Mouse (Mus musculus): Measurements from ENCODE around the gene Gfra1. TPM values are rescaled to one million over a fixed set of nuclear protein-coding genes. Genes with fewer than 3 reads are reported as not detected.
A peak's percentile ranks its signal among the peaks of the same experiment; 100 is the strongest.

Gfra1 gene
- polyA plus RNA-seq, 1 experiment from 2014 or later, result 22.5 TPM

GRCm38 (mm10) chr19:58395785-58396603 is 59.7 kb downstream of the Gfra1 start:
- WGBS, result 32% methylated on average over 16 of the region's 16 CpGs
- peak; percentile 53; the same call in 1 of the 2 replicates for ATAC-seq (ENCODE audit: low read depth)
- Histone ChIP-seq H3K4me2 (ENCODE audit: low read depth, low read length) (peak overlapping the region; percentile 18; the same call in 1 of the 2 replicates), H3K27me3 (replicated peaks; ENCODE audit: control insufficient read depth, insufficient read depth, low read length) (no peaks in the 10 kb centered on the region), H3K4me1 (ENCODE audit: control insufficient read depth, insufficient read depth, low read length) (peaks cover 3% of the 10 kb centered on the region; the same call in 1 of the 2 replicates), H3K4me3 (ENCODE audit: low read depth, low read length) (no peak overlapping the region), H3K27ac (replicated peaks; ENCODE audit: low read depth, low read length) (no peak overlapping the region), H3K9me3 (ENCODE audit: control insufficient read depth, low read length) (no peaks in the 10 kb centered on the region), H3K9ac (ENCODE audit: low read depth, low read length) (peak overlapping the region; percentile 4; the same call in 1 of the 2 replicates), H3K36me3 (ENCODE audit: control insufficient read depth, insufficient read depth, low read length) (no peaks in the 10 kb centered on the region)
- DNase-seq (ENCODE audit: low spot score), result peak; percentile 45

GRCm38 (mm10) chr19:58393121-58393520 is 62.6 kb downstream of the Gfra1 start:
- no peak overlapping the region for H3K4me2 ChIP-seq (ENCODE audit: low read depth, low read length)
- no peaks in the 10 kb centered on the region for H3K27me3 ChIP-seq (replicated peaks; ENCODE audit: control insufficient read depth, insufficient read depth, low read length)
- no peaks in the 10 kb centered on the region for H3K9me3 ChIP-seq (ENCODE audit: control insufficient read depth, low read length)
- no peak overlapping the region for H3K9ac ChIP-seq (ENCODE audit: low read depth, low read length)
- no peak overlapping the region for H3K27ac ChIP-seq (replicated peaks; ENCODE audit: low read depth, low read length)
- DNase-seq (ENCODE audit: low spot score) (no peak), ATAC-seq (ENCODE audit: low read depth) (no peak)
- no peaks in the 10 kb centered on the region for H3K36me3 ChIP-seq (ENCODE audit: control insufficient read depth, insufficient read depth, low read length)
- H3K4me1 ChIP-seq (ENCODE audit: control insufficient read depth, insufficient read depth, low read length), result peaks cover 3% of the 10 kb centered on the region; the same call in 1 of the 2 replicates
- H3K4me3 ChIP-seq (ENCODE audit: low read depth, low read length), result no peak overlapping the region
- 88% methylated on average over 7 of the region's 7 CpGs for WGBS

GRCm38 (mm10) chr19:58391796-58392195 is 63.9 kb downstream of the Gfra1 start:
- 72% methylated on average over 5 of the region's 5 CpGs for WGBS
- no peak for DNase-seq (ENCODE audit: low spot score)
- H3K27me3 ChIP-seq (replicated peaks; ENCODE audit: control insufficient read depth, insufficient read depth, low read length), result no peaks in the 10 kb centered on the region
- H3K9me3 ChIP-seq (ENCODE audit: control insufficient read depth, low read length), result no peaks in the 10 kb centered on the region
- no peak overlapping the region for H3K4me2 ChIP-seq (ENCODE audit: low read depth, low read length)
- no peak overlapping the region for H3K27ac ChIP-seq (replicated peaks; ENCODE audit: low read depth, low read length)
- peaks cover 3% of the 10 kb centered on the region; the same call in 1 of the 2 replicates for H3K4me1 ChIP-seq (ENCODE audit: control insufficient read depth, insufficient read depth, low read length)
- ATAC-seq (ENCODE audit: low read depth), result no peak
- H3K36me3 ChIP-seq (ENCODE audit: control insufficient read depth, insufficient read depth, low read length), result no peaks in the 10 kb centered on the region
- H3K4me3 ChIP-seq (ENCODE audit: low read depth, low read length), result no peak overlapping the region
- H3K9ac ChIP-seq (ENCODE audit: low read depth, low read length), result no peak overlapping the region

GRCm38 (mm10) chr19:58389466-58389865 is 66.2 kb downstream of the Gfra1 start:
- Histone ChIP-seq H3K27me3 (replicated peaks; ENCODE audit: control insufficient read depth, insufficient read depth, low read length) (no peaks in the 10 kb centered on the region), H3K4me2 (ENCODE audit: low read depth, low read length) (no peak overlapping the region), H3K27ac (replicated peaks; ENCODE audit: low read depth, low read length) (no peak overlapping the region), H3K4me3 (ENCODE audit: low read depth, low read length) (no peak overlapping the region), H3K9me3 (ENCODE audit: control insufficient read depth, low read length) (no peaks in the 10 kb centered on the region), H3K36me3 (ENCODE audit: control insufficient read depth, insufficient read depth, low read length) (no peaks in the 10 kb centered on the region), H3K4me1 (ENCODE audit: control insufficient read depth, insufficient read depth, low read length) (no peaks in the 10 kb centered on the region; the same call in 1 of the 2 replicates), H3K9ac (ENCODE audit: low read depth, low read length) (no peak overlapping the region)
- ATAC-seq (ENCODE audit: low read depth) (no peak), DNase-seq (ENCODE audit: low spot score) (no peak)
- WGBS, result 90% methylated on average over 8 of the region's 8 CpGs

- Histone ChIP-seq H3K36me3 (ENCODE audit: control insufficient read depth, insufficient read depth, low read length) (no peaks in the 10 kb centered on the region), H3K9ac (ENCODE audit: low read depth, low read length) (no peak overlapping the region), H3K27me3 (replicated peaks; ENCODE audit: control insufficient read depth, insufficient read depth, low read length) (no peaks in the 10 kb centered on the region), H3K4me1 (ENCODE audit: control insufficient read depth, insufficient read depth, low read length) (no peaks in the 10 kb centered on the region; the same call in 1 of the 2 replicates), H3K9me3 (ENCODE audit: control insufficient read depth, low read length) (no peaks in the 10 kb centered on the region), H3K4me2 (ENCODE audit: low read depth, low read length) (no peak overlapping the region), H3K27ac (replicated peaks; ENCODE audit: low read depth, low read length) (no peak overlapping the region), H3K4me3 (ENCODE audit: low read depth, low read length) (no peak overlapping the region)
- ATAC-seq (ENCODE audit: low read depth) (no peak), DNase-seq (ENCODE audit: low spot score) (no peak)
- WGBS, result 82% methylated on average over 18 of the region's 18 CpGs
Observed at GRCm38 (mm10) chr19:58388851-58389447, 66.8 kb downstream of the Gfra1 start.

GRCm38 (mm10) chr19:58383273-58383672 is 72.4 kb downstream of the Gfra1 start:
- H3K4me3 ChIP-seq (ENCODE audit: low read depth, low read length), result no peak overlapping the region
- 79% methylated on average over 3 of the region's 3 CpGs for WGBS
- H3K36me3 ChIP-seq (ENCODE audit: control insufficient read depth, insufficient read depth, low read length), result no peaks in the 10 kb centered on the region
- H3K4me1 ChIP-seq (ENCODE audit: control insufficient read depth, insufficient read depth, low read length), result no peaks in the 10 kb centered on the region
- H3K27me3 ChIP-seq (replicated peaks; ENCODE audit: control insufficient read depth, insufficient read depth, low read length), result no peaks in the 10 kb centered on the region
- no peak for DNase-seq (ENCODE audit: low spot score)
- no peak overlapping the region for H3K9ac ChIP-seq (ENCODE audit: low read depth, low read length)
- H3K9me3 ChIP-seq (ENCODE audit: control insufficient read depth, low read length), result no peaks in the 10 kb centered on the region
- no peak for ATAC-seq (ENCODE audit: low read depth)
- no peak overlapping the region for H3K4me2 ChIP-seq (ENCODE audit: low read depth, low read length)
- no peak overlapping the region for H3K27ac ChIP-seq (replicated peaks; ENCODE audit: low read depth, low read length)

GRCm38 (mm10) chr19:58382535-58382934 is 73.2 kb downstream of the Gfra1 start:
- 92% methylated on average over 7 of the region's 7 CpGs for WGBS
- no peaks in the 10 kb centered on the region for H3K27me3 ChIP-seq (replicated peaks; ENCODE audit: control insufficient read depth, insufficient read depth, low read length)
- no peaks in the 10 kb centered on the region for H3K36me3 ChIP-seq (ENCODE audit: control insufficient read depth, insufficient read depth, low read length)
- H3K4me2 ChIP-seq (ENCODE audit: low read depth, low read length), result no peak overlapping the region
- no peak for DNase-seq (ENCODE audit: low spot score)
- no peak overlapping the region for H3K4me3 ChIP-seq (ENCODE audit: low read depth, low read length)
- H3K9me3 ChIP-seq (ENCODE audit: control insufficient read depth, low read length), result no peaks in the 10 kb centered on the region
- no peak overlapping the region for H3K27ac ChIP-seq (replicated peaks; ENCODE audit: low read depth, low read length)
- H3K4me1 ChIP-seq (ENCODE audit: control insufficient read depth, insufficient read depth, low read length), result no peaks in the 10 kb centered on the region
- ATAC-seq (ENCODE audit: low read depth), result no peak
- H3K9ac ChIP-seq (ENCODE audit: low read depth, low read length), result no peak overlapping the region

GRCm38 (mm10) chr19:58377969-58378368 is 77.7 kb downstream of the Gfra1 start:
- Histone ChIP-seq H3K36me3 (ENCODE audit: control insufficient read depth, insufficient read depth, low read length) (no peaks in the 10 kb centered on the region), H3K27ac (replicated peaks; ENCODE audit: low read depth, low read length) (no peak overlapping the region), H3K9me3 (ENCODE audit: control insufficient read depth, low read length) (no peaks in the 10 kb centered on the region), H3K9ac (ENCODE audit: low read depth, low read length) (no peak overlapping the region), H3K4me3 (ENCODE audit: low read depth, low read length) (no peak overlapping the region), H3K4me2 (ENCODE audit: low read depth, low read length) (no peak overlapping the region), H3K4me1 (ENCODE audit: control insufficient read depth, insufficient read depth, low read length) (peaks cover 4% of the 10 kb centered on the region), H3K27me3 (replicated peaks; ENCODE audit: control insufficient read depth, insufficient read depth, low read length) (no peaks in the 10 kb centered on the region)
- DNase-seq (ENCODE audit: low spot score), result peak; percentile 32
- WGBS, result 59% methylated on average over 8 of the region's 8 CpGs
- no peak for ATAC-seq (ENCODE audit: low read depth)

All from embryonic facial prominence, embryonic 14.5 days (tissue).